Mouse (Mus musculus) embryonic fibroblast, embryonic 13.5 days (primary cell): ENCODE measurements around the gene Tab1. TPM values are rescaled to one million over a fixed set of nuclear protein-coding genes. Genes with fewer than 3 reads are reported as not detected.

Source experiments
- H3K27ac ChIP-seq: 2 replicates; pipeline ENCODE4 v1.5.1; 2012; ENCODE audit warnings: low read length, control low read depth, inconsistent platforms; ENCODE audit not compliant: insufficient read depth
- H3K4me1 ChIP-seq: 2 replicates; pipeline ENCODE4 v1.6.1; 2011; ENCODE audit warnings: low read length; ENCODE audit not compliant: control insufficient read depth, insufficient read depth
- H3K4me3 ChIP-seq: 2 replicates; pipeline ENCODE4 v1.5.1; 2011; ENCODE audit warnings: mild to moderate bottlenecking, control low read depth, low read length; ENCODE audit not compliant: insufficient read depth
- CTCF ChIP-seq: IDR thresholded peaks from 2 replicates; pipeline ENCODE4 v1.5.1; 2011; ENCODE audit warnings: mild to moderate bottlenecking, control low read depth, low read length, moderate library complexity, borderline replicate concordance; ENCODE audit not compliant: insufficient read depth
- POLR2A ChIP-seq: IDR thresholded peaks from 2 replicates; pipeline ENCODE4 v1.6.1; 2011; ENCODE audit warnings: low read depth, mild to moderate bottlenecking, control low read depth, low read length, moderate library complexity
- polyA plus RNA-seq: library from polyadenylated mRNA; stranded (reverse); fragments of >200 nt; gene quantifications from 2 replicates; pipeline ENCODE4 v1.2.4, GENCODE M21; 2011; ENCODE audit warnings: low read depth; ENCODE audit not compliant: missing spikeins, insufficient read length

The Tab1 gene
- polyA plus RNA-seq, 1 experiment = 12.2 TPM

GRCm38 (mm10) chr15:80173001-80173771, 40.3 kb downstream of the Tab1 start, which contains the start of gene Mgat3:
Gene Mgat3, plus strand, starts transcription at chr15:80173721.
- Histone ChIP-seq H3K4me3 (peak within 1 kb of the TSS; percentile 61), H3K4me1 (0 out of 2 replicates have a peak, but pooled peaks cover 2% of the 10 kb centered on the region), H3K27ac (no peak within 1 kb of the TSS)
- TF ChIP-seq CTCF (no peak), POLR2A (peak; percentile 39; the same call in 1 of the 2 replicates)

GRCm38 (mm10) chr15:80173781-80174597, 41.1 kb downstream of the Tab1 start:
- TF ChIP-seq CTCF = no peak
- TF ChIP-seq POLR2A = no peak
- H3K27ac ChIP-seq = no peak overlapping the region
- H3K4me1 ChIP-seq = 0 out of 2 replicates have a peak, but pooled peaks cover 2% of the 10 kb centered on the region
- H3K4me3 ChIP-seq = peak overlapping the region; percentile 61

GRCm38 (mm10) chr15:80174598-80174875, 41.6 kb downstream of the Tab1 start:
- TF ChIP-seq CTCF = no peak
- no peak for TF ChIP-seq POLR2A
- no peak overlapping the region for H3K27ac ChIP-seq
- peaks cover 3% of the 10 kb centered on the region; the same call in 1 of the 2 replicates for H3K4me1 ChIP-seq
- peak overlapping the region; percentile 61 for H3K4me3 ChIP-seq

- TF ChIP-seq CTCF (no peak), POLR2A (no peak)
- no peak overlapping the region for H3K27ac ChIP-seq
- H3K4me1 ChIP-seq = peaks cover 9% of the 10 kb centered on the region; the same call in 1 of the 2 replicates
- no peak overlapping the region for H3K4me3 ChIP-seq
These were observed 42.4 kb downstream of the Tab1 start for GRCm38 (mm10) chr15:80175316-80175715.

- no peak overlapping the region for H3K4me3 ChIP-seq
- TF ChIP-seq POLR2A (no peak), CTCF (no peak)
- H3K4me1 ChIP-seq = peaks cover 9% of the 10 kb centered on the region; the same call in 1 of the 2 replicates
- H3K27ac ChIP-seq = no peak overlapping the region
These were observed 42.8 kb downstream of the Tab1 start for GRCm38 (mm10) chr15:80175756-80176155.

- TF ChIP-seq POLR2A (no peak), CTCF (no peak)
- peaks cover 7% of the 10 kb centered on the region; the same call in 1 of the 2 replicates for H3K4me1 ChIP-seq
- H3K4me3 ChIP-seq = no peak overlapping the region
These were observed 48.6 kb downstream of the Tab1 start for GRCm38 (mm10) chr15:80181561-80181960.

GRCm38 (mm10) chr15:80182072-80182700, 49.3 kb downstream of the Tab1 start:
- H3K27ac ChIP-seq = no peak overlapping the region
- H3K4me1 ChIP-seq = peaks cover 7% of the 10 kb centered on the region; the same call in 1 of the 2 replicates
- TF ChIP-seq CTCF (no peak), POLR2A (no peak)
- H3K4me3 ChIP-seq = no peak overlapping the region

More at GRCm38 (mm10) chr15:80181561-80181960, 48.6 kb downstream of the Tab1 start:
- no peak overlapping the region for H3K27ac ChIP-seq

- Histone ChIP-seq H3K4me1 (no peaks in the 10 kb centered on the region), H3K27ac (no peak overlapping the region), H3K4me3 (no peak overlapping the region)
- TF ChIP-seq POLR2A (no peak), CTCF (no peak)
These were observed 56.0 kb downstream of the Tab1 start for GRCm38 (mm10) chr15:80188927-80189326.

GRCm38 (mm10) chr15:80190075-80190474, 57.1 kb downstream of the Tab1 start:
- no peaks in the 10 kb centered on the region for H3K4me1 ChIP-seq
- H3K27ac ChIP-seq = no peak overlapping the region
- no peak for TF ChIP-seq POLR2A
- no peak for TF ChIP-seq CTCF
- no peak overlapping the region for H3K4me3 ChIP-seq
